In the genomic region with DNA sequence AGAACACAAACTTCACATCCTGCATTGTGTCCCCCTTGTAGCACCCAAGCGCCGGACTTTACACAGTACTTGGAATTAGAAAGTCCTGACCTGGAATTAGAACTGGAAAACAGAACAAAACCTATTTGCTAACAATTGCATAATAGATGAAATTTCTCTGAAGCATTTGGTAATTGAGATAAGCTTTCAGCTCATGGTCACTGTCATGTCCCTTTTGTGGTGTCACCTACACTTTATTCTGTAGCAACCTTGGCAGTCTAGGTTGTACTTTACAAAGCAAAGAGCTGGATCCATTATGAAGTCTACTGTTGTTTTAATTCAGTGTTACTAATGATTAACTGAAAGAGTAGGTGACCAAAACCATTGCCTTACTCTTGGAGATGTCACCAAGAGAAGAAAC, we compare ENCODE assay signal across 24 mouse cellular contexts. TPM values are rescaled to one million over a fixed set of nuclear protein-coding genes. Genes with fewer than 3 reads are reported as not detected.
"Had no signal": no experiment of that assay in that cellular context is flagged by ENCODE, and none has a peak within 500 bp of the region (broad histone marks: within the 10 kb centered on the region; RNA-seq: fewer than 3 reads in every experiment).

No protein-coding gene starts in this region.

- H3K27me3 ChIP-seq: lung, embryonic 15.5 days; midbrain, embryonic 13.5 days; midbrain, embryonic 15.5 days; neural tube, embryonic 12.5 days; stomach, embryonic 15.5 days had no signal

- DNase-seq: lung, adult 2 months; lung, postnatal 14 days; lung, postnatal 36 days; right cerebral cortex, postnatal 14 days; thymus, adult 2 months; thymus, postnatal 25 days; thymus, postnatal 4 days had no signal

- H3K27ac ChIP-seq: liver, embryonic 14.5 days; lung, embryonic 15.5 days; macrophage; midbrain, embryonic 13.5 days; midbrain, embryonic 15.5 days; neural tube, embryonic 12.5 days; stomach, embryonic 15.5 days; stomach, postnatal 0 days had no signal

- H3K9me3 ChIP-seq: lung, embryonic 15.5 days; megakaryocyte, embryonic 14.5 days; midbrain, embryonic 13.5 days; midbrain, embryonic 15.5 days; neural tube, embryonic 12.5 days; stomach, embryonic 15.5 days had no signal

- H3K4me3 ChIP-seq: lung, embryonic 15.5 days; megakaryocyte, embryonic 14.5 days; midbrain, embryonic 13.5 days; midbrain, embryonic 15.5 days; neural tube, embryonic 12.5 days; stomach, embryonic 15.5 days had no signal

- H3K9ac ChIP-seq: liver, embryonic 14.5 days; lung, embryonic 15.5 days; midbrain, embryonic 13.5 days; midbrain, embryonic 15.5 days; neural tube, embryonic 12.5 days; stomach, embryonic 15.5 days had no signal

- ATAC-seq: lung, postnatal 0 days; midbrain, embryonic 13.5 days; midbrain, embryonic 15.5 days had no signal

- H3K4me2 ChIP-seq: lung, embryonic 15.5 days; midbrain, embryonic 11.5 days; midbrain, embryonic 13.5 days; midbrain, embryonic 15.5 days; neural tube, embryonic 12.5 days; stomach, embryonic 15.5 days had no signal

- H3K36me3 ChIP-seq: lung, embryonic 15.5 days; midbrain, embryonic 13.5 days; midbrain, embryonic 15.5 days; neural tube, embryonic 12.5 days; stomach, embryonic 15.5 days had no signal

- H3K4me1 ChIP-seq: lung, embryonic 15.5 days; midbrain, embryonic 13.5 days; midbrain, embryonic 15.5 days; neural tube, embryonic 12.5 days; stomach, embryonic 15.5 days had no signal

RNA-seq across cellular contexts. Expression of gene Adh7, which starts 9.5 kb away (rescaled TPM):
- total RNA-seq: megakaryocyte progenitor cell, adult 5-6 weeks; monocyte, adult 5-6 weeks; neutrophil, adult 5-6 weeks had no signal
- polyA plus RNA-seq: macrophage; neural tube, embryonic 12.5 days; spleen, adult 2 months had no signal

RNA-seq across cellular contexts. Expression of gene 4930579F01Rik, which starts 33.5 kb away (rescaled TPM):
- total RNA-seq: megakaryocyte progenitor cell, adult 5-6 weeks; midbrain, postnatal 0 days; monocyte, adult 5-6 weeks; neutrophil, adult 5-6 weeks had no signal
- polyA plus RNA-seq: liver, embryonic 14.5 days; lung, adult 2 months; lung, postnatal 0 days; macrophage; midbrain, embryonic 11.5 days; midbrain, embryonic 13.5 days; midbrain, embryonic 15.5 days; midbrain, postnatal 0 days; neural tube, embryonic 12.5 days; neural tube, embryonic 14.5 days; spleen, adult 2 months; thymus, adult 2 months had no signal

RNA-seq across cellular contexts. Expression of gene Adh1, which starts 33.7 kb away (rescaled TPM):
- total RNA-seq: megakaryocyte progenitor cell, adult 5-6 weeks; monocyte, adult 5-6 weeks had no signal
- polyA plus RNA-seq: macrophage had no signal
